Mouse (Mus musculus) left cerebral cortex, postnatal 36 days (tissue): Measurements from ENCODE around the gene 4930503B20Rik. TPM values are rescaled to one million over a fixed set of nuclear protein-coding genes. Genes with fewer than 3 reads are reported as not detected.

ENCODE experiments used
- DNase-seq, 2 experiments: peaks; one replicate each; pipeline ENCODE4 v3.0.0; 2021 to 2022; ENCODE audit warnings: low spot score in 2 of 2, mixed read lengths in 1 of 2
- intact Hi-C: fragments of 180-260 bp; cut with DNase I; formaldehyde crosslinking; loops from one replicate; pipeline ENCODE4 v1.15.1; 2025
- total RNA-seq, 2 experiments: library from RNA; stranded (reverse); gene quantifications; 2 replicates each; pipeline ENCODE4 v1.2.3; 2021

4930503B20Rik gene
- total RNA-seq, 2 experiments from 2014 or later = not detected

GRCm38 (mm10) chr3:146607368-146607767 is 43.7 kb downstream of the 4930503B20Rik start:
- intact Hi-C loops = loop anchor here (5.0 kb wide), 1 partner anchor 40 kb away; no protein-coding TSS in a partner anchor
- no peak for DNase-seq

DNA sequence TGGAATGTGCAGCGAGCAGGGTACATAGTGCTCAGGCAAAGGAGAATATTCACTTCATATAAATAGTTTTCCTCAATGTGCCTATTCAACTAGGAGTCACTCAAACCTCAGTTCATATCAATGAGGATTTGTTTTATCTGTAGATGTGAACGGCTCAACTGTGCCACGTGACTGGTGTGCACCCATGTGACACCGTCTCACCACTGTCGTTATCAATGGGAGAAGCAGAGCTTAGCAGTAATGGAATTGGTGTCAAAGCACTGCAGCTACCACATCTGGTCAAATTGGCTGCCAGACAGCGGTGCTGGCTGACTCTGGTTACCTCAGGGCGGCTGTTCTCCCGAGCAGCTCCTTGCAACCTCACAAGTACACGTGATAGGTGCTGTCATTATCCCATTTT is 46.5 kb downstream of the 4930503B20Rik start:
- intact Hi-C loops = loop anchor here (5.0 kb wide), 1 partner anchor 37 kb away; no protein-coding TSS in a partner anchor
- no peak for DNase-seq

DNA sequence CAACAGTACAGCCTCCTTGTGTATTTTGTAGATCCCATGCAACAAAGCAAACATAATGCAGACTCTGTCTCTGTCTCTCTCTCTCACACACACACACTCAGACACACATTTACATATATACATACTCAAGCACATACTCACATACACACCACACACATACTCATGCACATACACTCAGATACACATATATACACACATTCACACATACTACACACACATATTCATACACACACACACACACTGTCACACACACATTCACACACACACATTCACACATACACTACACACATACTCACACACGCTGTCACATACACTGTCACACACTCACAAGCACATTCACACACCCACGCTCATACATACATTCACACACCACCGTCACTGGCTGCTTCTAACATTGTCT is 48.6 kb downstream of the 4930503B20Rik start:
- intact Hi-C loops = no loop called here

DNA sequence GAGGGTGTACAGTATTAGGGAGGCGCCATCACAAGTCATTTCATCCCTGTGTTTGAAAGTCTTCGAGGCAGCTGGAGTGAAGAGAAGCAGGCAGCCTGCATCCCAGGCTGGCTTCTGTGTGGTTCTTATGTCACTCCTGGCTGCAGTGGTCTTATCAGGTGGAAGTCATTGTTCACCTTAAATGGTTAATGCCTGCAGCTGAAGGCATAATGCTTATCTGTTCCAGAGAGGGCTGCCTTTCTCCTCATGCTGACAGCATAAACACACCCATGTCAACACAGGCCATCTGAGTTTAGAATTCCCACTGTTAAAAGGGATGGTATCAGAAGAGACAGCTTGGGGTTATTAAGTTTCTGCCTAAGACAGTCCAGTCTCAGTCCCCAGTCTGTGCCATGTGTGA is 49.9 kb downstream of the 4930503B20Rik start:
- intact Hi-C loops = no loop called here

More for the DNA sequence above, 48.6 kb downstream of the 4930503B20Rik start:
- DNase-seq = no peak

DNA sequence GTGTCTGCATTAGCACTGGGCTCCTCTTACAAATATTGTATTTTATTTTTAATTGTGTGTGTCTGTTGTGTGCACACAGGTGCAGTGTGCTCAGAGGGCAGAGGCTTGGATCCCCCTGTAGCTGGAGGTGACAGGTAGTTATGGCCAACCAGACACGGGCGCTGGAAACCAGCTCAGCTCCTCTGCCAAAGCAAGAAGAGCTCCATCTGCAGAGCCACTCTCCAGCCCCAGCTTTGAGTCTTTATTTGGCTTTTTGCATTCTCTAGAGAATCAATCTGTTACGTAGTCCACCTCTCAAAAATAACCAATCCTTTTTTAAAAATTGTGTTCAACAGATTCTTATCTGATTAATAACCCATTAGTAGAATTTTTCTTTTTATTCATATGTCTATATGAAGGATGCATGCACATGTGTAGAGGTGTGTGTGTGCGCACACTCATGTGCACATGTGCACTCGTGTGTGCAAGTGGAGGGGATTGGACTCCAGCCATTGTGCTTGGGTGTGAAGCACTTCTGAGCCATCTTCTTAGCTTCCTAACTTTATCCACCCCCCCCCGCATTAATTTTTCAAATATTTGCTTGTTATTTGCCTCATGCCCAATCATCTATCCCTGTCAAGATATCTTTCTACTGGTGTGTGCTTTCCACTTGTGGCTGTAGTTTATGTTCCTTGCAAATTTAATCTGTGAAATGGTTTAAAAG is 51.8 kb downstream of the 4930503B20Rik start:
- no peak for DNase-seq
- intact Hi-C loops = no loop called here

More for the DNA sequence above, 49.9 kb downstream of the 4930503B20Rik start:
- no peak for DNase-seq

DNA sequence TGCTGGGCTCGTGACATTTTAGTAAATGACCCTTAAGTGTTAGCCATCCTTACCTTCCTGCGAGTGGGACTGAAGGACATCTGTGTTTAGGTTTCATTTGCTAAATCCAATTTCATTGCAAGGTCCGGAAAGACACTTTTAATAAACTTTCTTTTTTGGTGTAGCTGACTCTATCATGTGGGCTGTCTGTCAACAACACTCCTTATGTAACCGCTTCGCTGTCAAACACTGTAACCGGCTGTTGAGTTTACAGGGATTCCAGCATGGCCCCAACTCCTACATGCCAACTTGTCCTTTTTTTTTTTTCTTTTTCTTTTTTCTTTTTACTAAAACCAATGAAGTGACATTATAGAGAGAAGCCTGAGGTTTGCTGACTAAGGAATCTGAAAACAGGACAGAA is 52.7 kb downstream of the 4930503B20Rik start:
- DNase-seq = peak; percentile 43 to 52
- intact Hi-C loops = no loop called here

- DNase-seq = no peak
- intact Hi-C loops = no loop called here
Observed at GRCm38 (mm10) chr3:146596864-146597263, 54.3 kb downstream of the 4930503B20Rik start.

DNA sequence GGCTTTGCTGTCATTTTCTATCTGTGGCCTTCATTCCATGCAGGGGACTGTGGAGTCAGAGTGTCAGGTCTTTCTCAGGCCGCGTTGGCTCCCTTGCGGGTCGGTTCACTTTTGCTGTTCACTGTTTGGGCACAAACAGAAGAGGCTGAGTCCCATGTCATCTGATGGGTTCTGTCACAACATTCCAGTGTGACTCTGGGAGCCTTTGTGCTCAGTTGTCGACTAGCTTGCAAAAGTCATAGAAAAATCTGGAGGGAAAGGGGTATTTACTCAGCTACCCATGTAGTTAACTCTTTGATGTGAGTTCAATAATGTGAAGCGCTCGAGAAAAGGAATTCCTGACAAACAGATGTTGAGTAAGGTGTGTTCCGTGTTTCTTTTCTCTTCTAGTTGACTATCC is 54.7 kb downstream of the 4930503B20Rik start:
- intact Hi-C loops = no loop called here
- DNase-seq = no peak

GRCm38 (mm10) chr3:146595440-146595839 is 55.7 kb downstream of the 4930503B20Rik start:
- intact Hi-C loops = no loop called here

More at GRCm38 (mm10) chr3:146595440-146595839, 55.7 kb downstream of the 4930503B20Rik start:
- DNase-seq = no peak

Other genes with a start within 250 kb of the 4930503B20Rik start
- gene Ssx2ip, start 246.7 kb downstream of the 4930503B20Rik start, total RNA-seq = 10 to 100 TPM; 87.7 to 89.5 TPM
- 1 to 10 TPM; 6.6 to 8.9 TPM for gene Ctbs, start 201.5 kb downstream of the 4930503B20Rik start, total RNA-seq
- 1 to 10 TPM; 4.4 to 5.1 TPM for gene Spata1, start 151.6 kb downstream of the 4930503B20Rik start, total RNA-seq
- 10 to 100 TPM; 45.4 to 45.7 TPM for gene Gng5, start 151.5 kb downstream of the 4930503B20Rik start, total RNA-seq
- 10 to 100 TPM; 13.8 to 19.0 TPM for gene Rpf1, start 129.9 kb downstream of the 4930503B20Rik start, total RNA-seq
- under 1 TPM; 0.36 to 0.52 TPM for gene Uox, start 80.9 kb downstream of the 4930503B20Rik start, total RNA-seq
- gene Dnase2b, start 35.7 kb downstream of the 4930503B20Rik start, total RNA-seq = not detected
- gene Samd13, start 34.3 kb upstream of the 4930503B20Rik start, total RNA-seq = under 1 TPM; 0.20 to 0.95 TPM
- 100 to 1,000 TPM; 428 to 477 TPM for gene Prkacb, start 161.7 kb upstream of the 4930503B20Rik start, total RNA-seq
- gene Ttll7, start 201.1 kb upstream of the 4930503B20Rik start, total RNA-seq = 100 to 1,000 TPM; 182 to 189 TPM